Mouse (Mus musculus) heart, embryonic 16.5 days (tissue): ENCODE results near the gene Brpf3. TPM values are rescaled to one million over a fixed set of nuclear protein-coding genes. Genes with fewer than 3 reads are reported as not detected.

Source experiments
- ATAC-seq: fragments of 200-750 bp; cut with Nextera tagmentation; replicated peaks from 2 replicates; pipeline ENCODE4 v1.8.0; 2017; ENCODE audit warnings: moderate number of reproducible peaks; ENCODE audit not compliant: insufficient read depth, low FRiP score; ENCODE audit errors: extremely low read depth
- H3K27ac ChIP-seq: fragments of 300-500 bp; sonication (generic); 2 replicates; pipeline ENCODE4 v1.5.1; 2014; ENCODE audit warnings: mild to moderate bottlenecking, low read length, control low read depth, moderate library complexity
- H3K27me3 ChIP-seq: fragments of 300-500 bp; sonication (generic); 2 replicates; pipeline ENCODE4 v1.6.1; 2014; ENCODE audit warnings: low read length, mixed read lengths; ENCODE audit not compliant: control insufficient read depth, insufficient read depth
- H3K36me3 ChIP-seq: fragments of 300-500 bp; sonication (generic); 2 replicates; pipeline ENCODE4 v1.6.1; 2014; ENCODE audit not compliant: control insufficient read depth, insufficient read depth
- H3K4me1 ChIP-seq: fragments of 300-500 bp; sonication (generic); 2 replicates; pipeline ENCODE4 v1.6.1; 2014; ENCODE audit warnings: low read length, mixed read lengths; ENCODE audit not compliant: control insufficient read depth, insufficient read depth
- H3K4me2 ChIP-seq: fragments of 300-500 bp; sonication (generic); 2 replicates; pipeline ENCODE4 v1.6.1; 2014; ENCODE audit warnings: low read depth, mild to moderate bottlenecking, control low read depth, low read length
- H3K4me3 ChIP-seq: fragments of 300-500 bp; sonication (generic); 2 replicates; pipeline ENCODE4 v1.5.1; 2014; ENCODE audit warnings: mild to moderate bottlenecking, control low read depth, low read length
- H3K9ac ChIP-seq: fragments of 300-500 bp; sonication (generic); 2 replicates; pipeline ENCODE4 v1.6.1; 2014; ENCODE audit warnings: low read length, control low read depth
- H3K9me3 ChIP-seq: fragments of 300-500 bp; sonication (generic); replicated peaks from 2 replicates; pipeline ENCODE4 v1.6.1; 2016; ENCODE audit warnings: low read length; ENCODE audit not compliant: control insufficient read depth
- WGBS: fragments of 180-500 bp; shearing (Covaris S2); extraction: QIAGEN DNeasy Blood & Tissue Kit; methylation state at CpG from one replicate; pipeline ENCODE4 v1.1.7; 2014; 5-methylcytosine and 5-hydroxymethylcytosine counted together
- polyA plus RNA-seq: library from polyadenylated mRNA; unstranded; fragments of >200 nt; fragmentation: Nextera tagmentation; extraction: Ambion mirVana; gene quantifications from 2 replicates; pipeline ENCODE4 v1.2.1, GENCODE M21; 2015

Brpf3 gene
- 6.7 and 7.2 TPM in 2 replicates for polyA plus RNA-seq

GRCm38 (mm10) chr17:28800671-28801412 lies at the start of gene Brpf3:
Gene Brpf3, plus strand, starts transcription at chr17:28801090.
- Histone ChIP-seq H3K9me3 (no peaks in the 10 kb centered on the region), H3K36me3 (peaks cover under 1% of the 10 kb centered on the region; the same call in 1 of the 2 replicates), H3K27me3 (no peaks in the 10 kb centered on the region), H3K27ac (peak within 1 kb of the TSS; percentile 97), H3K4me1 (peaks cover 20% of the 10 kb centered on the region), H3K4me3 (peak within 1 kb of the TSS; percentile 80), H3K4me2 (peak within 1 kb of the TSS; percentile 99), H3K9ac (peak within 1 kb of the TSS; percentile 98)
- peak; percentile 83 for ATAC-seq
- 0% methylated on average over 33 of the region's 99 CpGs for WGBS

- ATAC-seq, result no peak
- 63% methylated on average over 5 of the region's 5 CpGs for WGBS
- no peak overlapping the region for H3K4me2 ChIP-seq
- H3K9ac ChIP-seq, result no peak overlapping the region
- no peak overlapping the region for H3K27ac ChIP-seq
- H3K4me1 ChIP-seq, result no peaks in the 10 kb centered on the region
- H3K36me3 ChIP-seq, result no peaks in the 10 kb centered on the region
- H3K9me3 ChIP-seq, result no peaks in the 10 kb centered on the region
- H3K27me3 ChIP-seq, result no peaks in the 10 kb centered on the region
- H3K4me3 ChIP-seq, result no peak overlapping the region
Observed at GRCm38 (mm10) chr17:28756447-28756846, 44.4 kb upstream of the Brpf3 start.

GRCm38 (mm10) chr17:28757470-28757869 lies 43.4 kb upstream of the Brpf3 start:
- ATAC-seq, result no peak
- 54% methylated on average over 2 of the region's 2 CpGs for WGBS
- H3K9ac ChIP-seq, result no peak overlapping the region
- H3K36me3 ChIP-seq, result no peaks in the 10 kb centered on the region
- H3K4me2 ChIP-seq, result no peak overlapping the region
- H3K4me1 ChIP-seq, result no peaks in the 10 kb centered on the region
- H3K27ac ChIP-seq, result no peak overlapping the region
- H3K4me3 ChIP-seq, result no peak overlapping the region
- no peaks in the 10 kb centered on the region for H3K9me3 ChIP-seq
- H3K27me3 ChIP-seq, result no peaks in the 10 kb centered on the region

GRCm38 (mm10) chr17:28760736-28761312 lies 40.1 kb upstream of the Brpf3 start:
- 65% methylated on average over 8 of the region's 8 CpGs for WGBS
- no peaks in the 10 kb centered on the region for H3K9me3 ChIP-seq
- H3K9ac ChIP-seq, result no peak overlapping the region
- no peaks in the 10 kb centered on the region for H3K36me3 ChIP-seq
- ATAC-seq, result no peak
- H3K4me3 ChIP-seq, result no peak overlapping the region
- H3K27me3 ChIP-seq, result no peaks in the 10 kb centered on the region
- no peak overlapping the region for H3K4me2 ChIP-seq
- no peaks in the 10 kb centered on the region for H3K4me1 ChIP-seq
- no peak overlapping the region for H3K27ac ChIP-seq

- H3K4me1 ChIP-seq, result no peaks in the 10 kb centered on the region
- H3K27me3 ChIP-seq, result no peaks in the 10 kb centered on the region
- WGBS, result 17% methylated on average over 3 of the region's 3 CpGs
- no peak overlapping the region for H3K9ac ChIP-seq
- H3K27ac ChIP-seq, result no peak overlapping the region
- H3K4me3 ChIP-seq, result no peak overlapping the region
- no peaks in the 10 kb centered on the region for H3K9me3 ChIP-seq
- no peak for ATAC-seq
- no peak overlapping the region for H3K4me2 ChIP-seq
- H3K36me3 ChIP-seq, result no peaks in the 10 kb centered on the region
Observed at GRCm38 (mm10) chr17:28761871-28762270, 39.0 kb upstream of the Brpf3 start.

- Histone ChIP-seq H3K9me3 (no peaks in the 10 kb centered on the region), H3K9ac (no peak overlapping the region), H3K36me3 (no peaks in the 10 kb centered on the region), H3K4me2 (no peak overlapping the region), H3K27me3 (peaks cover 20% of the 10 kb centered on the region), H3K4me3 (no peak overlapping the region), H3K4me1 (peaks cover 12% of the 10 kb centered on the region), H3K27ac (no peak overlapping the region)
- no peak for ATAC-seq
- WGBS, result 52% methylated on average over 3 of the region's 3 CpGs
Observed at GRCm38 (mm10) chr17:28766203-28766602, 34.7 kb upstream of the Brpf3 start.

GRCm38 (mm10) chr17:28766781-28767515 lies 33.9 kb upstream of the Brpf3 start:
- ATAC-seq, result no peak
- H3K4me2 ChIP-seq, result no peak overlapping the region
- H3K4me3 ChIP-seq, result no peak overlapping the region
- peaks cover 21% of the 10 kb centered on the region for H3K27me3 ChIP-seq
- no peak overlapping the region for H3K27ac ChIP-seq
- 74% methylated on average over 11 of the region's 11 CpGs for WGBS
- peaks cover 12% of the 10 kb centered on the region for H3K4me1 ChIP-seq
- H3K36me3 ChIP-seq, result no peaks in the 10 kb centered on the region
- H3K9me3 ChIP-seq, result no peaks in the 10 kb centered on the region
- H3K9ac ChIP-seq, result no peak overlapping the region

- H3K9me3 ChIP-seq, result no peaks in the 10 kb centered on the region
- no peaks in the 10 kb centered on the region for H3K36me3 ChIP-seq
- peaks cover 21% of the 10 kb centered on the region for H3K27me3 ChIP-seq
- WGBS, result 1% methylated on average over 57 of the region's 58 CpGs
- peaks cover 12% of the 10 kb centered on the region for H3K4me1 ChIP-seq
- H3K4me2 ChIP-seq, result peak within 1 kb of the TSS; percentile 86
- H3K4me3 ChIP-seq, result peak within 1 kb of the TSS; percentile 49
- ATAC-seq, result no peak; the same call in 1 of the 2 replicates
- H3K27ac ChIP-seq, result no peak within 1 kb of the TSS
- peak within 1 kb of the TSS; percentile 61 for H3K9ac ChIP-seq
Observed at GRCm38 (mm10) chr17:28769121-28769874, 31.6 kb upstream of the Brpf3 start, which contains the start of gene Mapk13. Gene Mapk13, plus strand, starts transcription at chr17:28769297.
